Mouse (Mus musculus): Measurements from ENCODE around the gene Phf3.
"Not testable (repeated sequence)": the region's sequence is repeated elsewhere in the genome, so short reads cannot be mapped to it uniquely, and the experiment has no call there.

The Phf3 gene

DNA sequence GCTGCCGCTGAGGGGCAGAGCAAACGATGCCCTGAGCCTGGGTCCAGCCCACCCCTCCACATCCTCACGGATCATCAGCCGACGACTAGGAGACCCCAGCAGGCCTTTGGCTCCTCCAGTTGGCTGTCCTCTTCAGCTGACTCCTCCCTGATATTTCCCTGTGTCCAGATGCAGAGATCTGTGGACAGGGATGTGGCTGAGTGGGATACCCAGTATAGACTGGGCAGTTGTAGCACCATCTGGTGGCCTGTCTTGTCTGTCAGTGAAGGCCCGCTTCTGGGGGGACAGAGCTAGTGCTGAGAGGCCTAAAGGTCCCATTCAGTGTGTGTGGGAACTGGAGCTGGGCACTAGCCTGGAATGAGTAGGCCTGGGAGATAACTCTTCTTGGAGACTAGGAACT is 101.9 kb downstream of the Phf3 start:
- DNase-seq (ENCODE audit: low read depth, low spot score) = no peak

DNA sequence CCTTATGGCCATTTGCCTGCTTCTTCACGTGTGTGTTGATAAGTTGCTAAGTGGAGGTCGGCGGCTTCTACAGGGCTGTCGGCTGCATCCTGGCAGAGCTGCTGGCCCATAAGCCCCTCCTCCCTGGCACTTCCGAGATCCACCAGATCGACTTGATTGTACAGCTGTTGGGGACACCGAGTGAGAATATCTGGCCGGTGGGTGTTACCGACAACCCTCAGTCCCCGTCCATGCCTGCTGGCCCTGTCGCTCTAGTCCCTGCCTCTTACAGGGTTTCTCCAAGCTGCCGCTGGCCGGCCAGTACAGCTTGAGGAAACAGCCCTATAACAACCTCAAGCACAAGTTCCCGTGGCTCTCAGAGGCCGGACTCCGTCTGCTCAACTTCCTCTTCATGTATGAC is 103.1 kb downstream of the Phf3 start:
- DNase-seq (ENCODE audit: low read depth, low spot score) = not testable (repeated sequence)

DNA sequence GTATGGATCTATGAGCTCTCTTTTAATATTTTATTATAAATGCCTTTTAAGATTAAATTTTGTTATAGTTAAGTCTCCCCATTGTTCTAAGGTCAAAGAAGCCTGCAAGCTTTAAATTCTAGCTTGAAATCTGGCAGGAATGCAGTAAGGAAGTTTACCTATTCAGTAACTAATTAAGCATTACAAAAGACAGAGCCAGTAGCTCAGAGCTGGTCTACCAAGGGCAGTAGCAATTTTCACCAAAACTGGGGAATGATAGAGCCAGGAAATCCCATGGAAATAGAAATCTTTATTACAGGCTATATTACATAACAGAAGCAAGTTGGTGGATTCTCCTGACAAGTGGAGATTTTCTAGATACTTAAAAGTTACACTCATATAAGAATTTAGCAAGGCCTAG is 116.9 kb downstream of the Phf3 start:
- DNase-seq (ENCODE audit: low read depth, low spot score) = no peak

DNA sequence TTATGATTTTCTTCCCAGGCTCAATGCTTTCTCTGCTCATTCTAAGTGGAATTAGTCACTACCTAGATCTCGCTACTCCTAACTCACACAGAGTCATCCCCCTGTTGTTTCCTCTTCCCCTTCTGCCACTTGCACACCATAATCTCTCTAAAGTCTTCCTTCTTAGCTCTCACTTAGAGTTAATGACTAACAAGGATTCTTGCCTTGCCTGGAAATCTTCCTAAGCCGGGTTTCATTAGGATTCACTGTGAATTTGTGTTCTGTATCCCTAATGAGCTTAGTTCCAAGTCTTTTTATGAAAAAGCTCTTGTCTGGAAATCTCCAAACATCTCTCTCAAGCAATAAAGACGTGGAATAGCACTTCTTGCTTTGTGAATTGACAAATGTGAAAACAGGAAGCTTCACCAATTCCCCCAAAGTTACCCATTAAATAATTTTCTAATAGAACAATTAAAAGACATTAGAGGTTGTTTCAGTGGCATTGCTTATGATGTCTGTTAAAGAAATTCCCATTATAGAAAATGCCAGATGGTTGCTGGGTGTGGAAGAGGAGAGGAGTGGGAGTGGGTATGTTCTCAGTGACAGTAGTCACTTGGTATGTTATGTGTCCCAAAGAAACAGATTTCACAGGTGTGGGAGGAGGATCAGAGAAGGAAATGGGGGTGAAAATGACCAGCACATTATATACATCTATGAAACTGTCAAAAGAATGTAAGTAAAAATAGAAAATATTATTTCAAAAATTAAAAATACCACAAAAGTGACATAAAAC is 118.1 kb downstream of the Phf3 start:
- DNase-seq (ENCODE audit: low read depth, low spot score) = peak; percentile 72

Data from brain, adult 2 months (tissue).